Mouse (Mus musculus): Measurements from ENCODE around the gene Slc37a3.

DNA sequence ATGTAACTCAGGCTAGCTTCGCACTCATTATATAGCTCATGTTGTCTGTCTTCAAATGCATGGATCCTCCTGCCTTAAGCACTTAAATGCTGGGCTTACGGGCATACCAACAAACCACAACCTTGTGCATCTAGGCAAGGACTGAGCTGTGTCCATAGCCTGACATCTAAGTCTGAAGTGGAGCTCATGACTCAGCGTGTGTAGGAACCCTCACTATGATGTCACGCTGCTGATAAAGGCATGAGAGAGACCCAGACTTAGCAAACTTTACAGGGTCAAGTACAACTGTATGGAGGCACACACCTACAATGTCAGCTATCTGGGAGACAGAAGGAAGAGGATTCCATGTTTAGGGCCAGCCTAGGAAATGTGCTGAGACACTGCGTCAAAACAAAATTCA is 29.0 kb upstream of the Slc37a3 start:
- TF ChIP-seq ZNF384 (IDR thresholded peaks at IDR 0.05; ENCODE audit: low read depth, low read length) (no peak), ZC3H11A (IDR thresholded peaks at IDR 0.05; ENCODE audit: borderline replicate concordance, low read depth, low read length) (no peak)
